Mouse (Mus musculus) kidney, embryonic 16.5 days (tissue): ENCODE data around the gene Psmd5. TPM values are rescaled to one million over a fixed set of nuclear protein-coding genes. Genes with fewer than 3 reads are reported as not detected.
A peak's percentile ranks its signal among the peaks of the same experiment; 100 is the strongest.

ENCODE experiments used
- ATAC-seq: fragments of 200-750 bp; cut with Nextera tagmentation; 2 replicates; pipeline ENCODE4 v1.8.0; 2017; ENCODE audit warnings: moderate TSS enrichment; ENCODE audit not compliant: low FRiP score, low TSS enrichment
- H3K27ac ChIP-seq: fragments of 300-500 bp; sonication (generic); 2 replicates; pipeline ENCODE4 v1.5.1; 2014; ENCODE audit warnings: low read length
- H3K27me3 ChIP-seq: fragments of 300-500 bp; sonication (generic); 2 replicates; pipeline ENCODE4 v1.6.1; 2014; ENCODE audit warnings: low read length, control low read depth, mixed read lengths; ENCODE audit not compliant: insufficient read depth
- H3K36me3 ChIP-seq: fragments of 300-500 bp; sonication (generic); 2 replicates; pipeline ENCODE4 v1.6.1; 2014; ENCODE audit warnings: low read length, control low read depth, mixed read lengths; ENCODE audit not compliant: insufficient read depth
- H3K4me1 ChIP-seq: fragments of 300-500 bp; sonication (generic); 2 replicates; pipeline ENCODE4 v1.6.1; 2014; ENCODE audit warnings: low read length, control low read depth, mixed read lengths; ENCODE audit not compliant: insufficient read depth
- H3K4me2 ChIP-seq: fragments of 300-500 bp; sonication (generic); replicated peaks from 2 replicates; pipeline ENCODE4 v1.6.1; 2014; ENCODE audit warnings: low read depth, low read length
- H3K4me3 ChIP-seq: fragments of 300-500 bp; sonication (generic); 2 replicates; pipeline ENCODE4 v1.5.1; 2014; ENCODE audit warnings: mild to moderate bottlenecking, low read length
- H3K9ac ChIP-seq: fragments of 300-500 bp; sonication (generic); replicated peaks from 2 replicates; pipeline ENCODE4 v1.6.1; 2014; ENCODE audit warnings: low read length
- H3K9me3 ChIP-seq: fragments of 300-500 bp; sonication (generic); 2 replicates; pipeline ENCODE4 v1.6.1; 2016; ENCODE audit warnings: low read length, control low read depth
- WGBS: fragments of 180-500 bp; shearing (Covaris S2); extraction: QIAGEN DNeasy Blood & Tissue Kit; methylation state at CpG from one replicate; pipeline ENCODE4 v1.1.7; 2014; 5-methylcytosine and 5-hydroxymethylcytosine counted together
- polyA plus RNA-seq: library from polyadenylated mRNA; unstranded; fragments of >200 nt; fragmentation: Nextera tagmentation; extraction: Ambion mirVana; gene quantifications from 2 replicates; pipeline ENCODE4 v1.2.1, GENCODE M21; 2015

The Psmd5 gene
- polyA plus RNA-seq, 1 experiment from 2014 or later: 140 TPM

DNA sequence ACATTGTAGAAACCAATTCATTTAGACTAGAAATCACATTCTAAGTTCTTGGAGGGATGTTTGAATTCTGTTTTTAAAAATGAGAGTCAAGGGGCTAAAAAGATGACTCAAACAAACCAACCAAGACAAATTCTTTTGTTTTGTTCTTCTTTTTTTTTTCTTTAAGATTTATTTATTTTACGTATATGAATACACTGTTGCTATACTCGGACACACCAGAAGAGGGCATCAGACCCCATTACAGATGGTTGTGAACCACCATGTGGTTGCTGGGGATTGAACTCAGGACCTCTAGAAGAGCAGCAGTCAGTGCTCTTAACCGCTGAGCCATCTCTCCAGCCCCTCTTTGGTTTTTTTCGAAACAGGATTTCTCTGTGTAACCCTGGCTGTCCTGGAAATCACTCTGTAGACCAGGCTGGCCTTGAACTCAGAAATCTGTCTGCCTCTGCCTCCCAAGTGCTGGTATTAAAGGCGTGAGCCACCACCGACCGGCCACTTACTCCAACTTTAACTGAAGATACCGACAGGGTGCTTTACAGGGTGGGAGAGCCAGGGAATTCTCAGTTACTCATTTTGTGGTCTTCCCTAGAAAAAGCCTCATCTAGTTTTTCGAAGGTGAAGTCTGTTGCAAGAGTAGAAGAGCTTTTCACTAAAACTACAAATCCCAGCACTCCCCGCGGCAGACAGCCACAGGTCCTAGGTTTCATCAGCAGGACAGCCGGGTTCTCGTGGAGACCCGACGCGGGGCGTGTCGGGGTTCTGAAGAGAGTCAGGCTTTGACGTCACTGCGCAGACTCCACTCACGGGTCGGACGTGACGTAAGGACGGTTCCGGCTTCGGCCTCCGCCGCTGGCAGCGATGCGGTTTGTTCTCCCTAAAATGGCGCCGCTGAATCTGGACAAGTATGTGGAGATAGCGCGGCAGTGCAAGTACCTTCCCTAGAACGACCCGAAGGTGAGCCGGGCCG, 73.0 kb downstream of the Psmd5 start:
- Histone ChIP-seq H3K4me2 (peak overlapping the region; percentile 44), H3K4me1 (peaks cover 30% of the 10 kb centered on the region), H3K27me3 (no peaks in the 10 kb centered on the region), H3K9me3 (no peaks in the 10 kb centered on the region), H3K4me3 (peak overlapping the region; percentile 72), H3K27ac (peak overlapping the region; percentile 91), H3K9ac (peak overlapping the region; percentile 84), H3K36me3 (0 out of 2 replicates have a peak, but pooled peaks cover 3% of the 10 kb centered on the region)
- whole genome bisulfite sequencing: 5% methylated on average over 39 of the region's 39 CpGs
- peak; percentile 95 for ATAC-seq

GRCm38 (mm10) chr2:34800371-34800770, 74.4 kb downstream of the Psmd5 start:
- WGBS: 80% methylated on average over 7 of the region's 7 CpGs
- Histone ChIP-seq H3K27me3 (no peaks in the 10 kb centered on the region), H3K4me3 (peak overlapping the region; percentile 73; the same call in 1 of the 2 replicates), H3K36me3 (no peaks in the 10 kb centered on the region; the same call in 1 of the 2 replicates), H3K4me1 (peaks cover 27% of the 10 kb centered on the region), H3K27ac (peak overlapping the region; percentile 17; the same call in 1 of the 2 replicates), H3K9ac (no peak overlapping the region), H3K4me2 (peak overlapping the region; percentile 50), H3K9me3 (no peaks in the 10 kb centered on the region)
- no peak for ATAC-seq

Other genes starting within 250 kb of the Psmd5 start
- 76.3 and 89.8 TPM in 2 replicates for gene Gapvd1, start 119.7 kb downstream of the Psmd5 start, polyA plus RNA-seq
- gene Hspa5, start 103.0 kb downstream of the Psmd5 start, polyA plus RNA-seq: 983 and 1,090 TPM in 2 replicates
- gene Rabepk, start 75.1 kb downstream of the Psmd5 start, polyA plus RNA-seq: 38.9 and 39.0 TPM in 2 replicates
- 81.7 and 82.0 TPM in 2 replicates for gene Fbxw2, start 48.7 kb downstream of the Psmd5 start, polyA plus RNA-seq
- 0.10 TPM in 1 of 2 replicates, not detected in the other for gene Gm34653, start 42.0 kb downstream of the Psmd5 start, polyA plus RNA-seq
- 13.2 and 13.6 TPM in 2 replicates for gene Cutal, start 572 bp downstream of the Psmd5 start, polyA plus RNA-seq
- gene Phf19, start 39.1 kb upstream of the Psmd5 start, polyA plus RNA-seq: 21.4 and 22.2 TPM in 2 replicates
- gene Traf1, start 86.8 kb upstream of the Psmd5 start, polyA plus RNA-seq: 30.3 and 33.2 TPM in 2 replicates
- gene Hc, start 186.5 kb upstream of the Psmd5 start, polyA plus RNA-seq: 0.37 and 0.45 TPM in 2 replicates
- 0.46 and 0.50 TPM in 2 replicates for gene AI182371, start 226.6 kb upstream of the Psmd5 start, polyA plus RNA-seq
- gene Cntrl, start 234.5 kb upstream of the Psmd5 start, polyA plus RNA-seq: 21.2 and 25.2 TPM in 2 replicates